Mouse (Mus musculus) small intestine, adult 2 months (tissue): ENCODE results near the gene Phc3.

ENCODE experiments used
- CTCF ChIP-seq: fragments of 200-500 bp; IDR thresholded peaks from 2 replicates; pipeline ENCODE4 v1.5.1; 2012; ENCODE audit warnings: low read depth, mild to moderate bottlenecking, control low read depth, inconsistent platforms, low read length, moderate library complexity, mixed read lengths; ENCODE audit not compliant: insufficient replicate concordance, insufficient read length; ENCODE audit errors: extremely low read depth
- POLR2A ChIP-seq: fragments of 200-500 bp; IDR thresholded peaks from 2 replicates; pipeline ENCODE4 v1.6.1; 2012; ENCODE audit warnings: low read depth, mild to moderate bottlenecking, control low read depth, inconsistent platforms, low read length, moderate library complexity

- TF ChIP-seq POLR2A (no peak), CTCF (no peak)
Measured at GRCm38 (mm10) chr3:30981616-30982380, 12.6 kb upstream of the Phc3 start.
